Mouse (Mus musculus) MEL (cell line): ENCODE data around the gene Osbpl10.

ENCODE experiments used
- CHD2 ChIP-seq: IDR thresholded peaks from 2 replicates; pipeline ENCODE4 v1.6.1; 2011; ENCODE audit warnings: low read length, improper control_type of control experiment
- CTCF ChIP-seq, 3 experiments: IDR thresholded peaks in 2 of 3; conservative IDR thresholded peaks in 1 of 3; 2 replicates each; pipeline ENCODE4 v1.5.1; 2011 to 2012; ENCODE audit warnings: low read length in 3 of 3, low read depth in 2 of 3, mild to moderate bottlenecking in 2 of 3, improper control_type of control experiment in 1 of 3, inconsistent platforms in 1 of 3, mixed read lengths in 1 of 3, moderate library complexity in 1 of 3; ENCODE audit not compliant: control insufficient read depth in 1 of 3, insufficient read depth in 1 of 3, poor library complexity in 1 of 3, severe bottlenecking in 1 of 3
- E2F4 ChIP-seq: IDR thresholded peaks from 2 replicates; pipeline ENCODE4 v1.6.1; 2011; ENCODE audit warnings: low read depth, low read length, improper control_type of control experiment, borderline replicate concordance
- EP300 ChIP-seq, 2 experiments: IDR thresholded peaks; 2 replicates each; pipeline ENCODE4 v1.6.1; 2011; ENCODE audit warnings: improper control_type of control experiment in 2 of 2, low read length in 2 of 2, low read depth in 1 of 2, mild to moderate bottlenecking in 1 of 2
- GATA1 ChIP-seq: IDR thresholded peaks from 2 replicates; pipeline ENCODE4 v1.6.1; 2011; ENCODE audit warnings: low read depth, low read length, improper control_type of control experiment
- HCFC1 ChIP-seq: IDR thresholded peaks from 2 replicates; pipeline ENCODE4 v1.6.1; 2012; ENCODE audit warnings: low read depth, mild to moderate bottlenecking, inconsistent platforms, low read length, improper control_type of control experiment, moderate library complexity
- MAFK ChIP-seq: IDR thresholded peaks from 2 replicates; pipeline ENCODE4 v1.6.1; 2011; ENCODE audit warnings: low read depth, mild to moderate bottlenecking, low read length, improper control_type of control experiment, borderline replicate concordance
- MAX ChIP-seq: IDR thresholded peaks from 2 replicates; pipeline ENCODE4 v1.6.1; 2011; ENCODE audit warnings: low read length, improper control_type of control experiment
- MYC ChIP-seq: IDR thresholded peaks from 2 replicates; pipeline ENCODE4 v1.6.1; 2011; ENCODE audit warnings: low read depth, mild to moderate bottlenecking, low read length, improper control_type of control experiment, moderate library complexity
- SIN3A ChIP-seq: IDR thresholded peaks from 2 replicates; pipeline ENCODE4 v1.6.1; 2012; ENCODE audit warnings: low read length, improper control_type of control experiment, inconsistent platforms
- TAL1 ChIP-seq: IDR thresholded peaks from 2 replicates; pipeline ENCODE4 v1.6.1; 2012; ENCODE audit warnings: mild to moderate bottlenecking, inconsistent platforms, low read length, moderate library complexity, mixed read lengths
- ZC3H11A ChIP-seq: IDR thresholded peaks from 2 replicates; pipeline ENCODE4 v1.6.1; 2012; ENCODE audit warnings: low read depth, mild to moderate bottlenecking, inconsistent platforms, low read length, improper control_type of control experiment

DNA sequence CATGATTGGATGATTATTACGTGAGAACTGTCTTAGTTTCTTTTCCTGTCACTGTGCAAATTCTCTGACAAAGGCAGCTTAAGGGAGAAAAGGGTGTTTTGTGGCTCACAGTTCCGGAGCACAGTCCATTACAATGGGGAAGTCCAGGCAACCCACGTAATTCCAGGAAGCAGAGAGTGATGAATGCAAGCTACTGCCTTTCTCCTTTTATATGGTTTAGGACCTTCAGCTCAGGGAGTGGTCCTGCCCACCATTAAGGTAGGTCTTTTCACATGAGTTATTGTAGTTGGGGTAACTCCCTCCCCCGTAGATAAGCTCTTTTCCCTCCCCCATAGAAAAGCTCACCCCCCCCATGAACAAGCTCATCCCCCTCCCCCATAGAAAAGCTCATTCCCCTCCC lies 52.2 kb downstream of the Osbpl10 start:
- TF ChIP-seq EP300 (IDR thresholded peaks at IDR 0.05; ENCODE audit: low read depth in 1 of 2, low read length in 2 of 2) (no peak), GATA1 (no peak), SIN3A (no peak), MAFK (no peak), CTCF (IDR thresholded peaks at IDR 0.05 in 2 of 3, conservative IDR thresholded peaks at IDR 0.05 in 1 of 3; ENCODE audit: control insufficient read depth in 1 of 3, insufficient read depth in 1 of 3, low read depth in 2 of 3, low read length in 3 of 3, poor library complexity in 1 of 3, severe bottlenecking in 1 of 3) (no peak), HCFC1 (no peak), MYC (no peak), CHD2 (no peak), E2F4 (no peak), TAL1 (no peak), MAX (no peak), ZC3H11A (no peak)
